Mouse (Mus musculus) thymus, postnatal 14 days (tissue): ENCODE measurements around the gene Vwa3b.

Experiments used
- DNase-seq: peaks from one replicate; pipeline ENCODE4 v3.0.0; 2021

The Vwa3b gene

GRCm38 (mm10) chr1:37130012-37130570 is 103.7 kb downstream of the Vwa3b start:
- DNase-seq: no peak

GRCm38 (mm10) chr1:37131146-37131545 is 104.8 kb downstream of the Vwa3b start:
- no peak for DNase-seq

GRCm38 (mm10) chr1:37132433-37132832 is 106.0 kb downstream of the Vwa3b start:
- no peak for DNase-seq

GRCm38 (mm10) chr1:37145966-37146365 is 119.6 kb downstream of the Vwa3b start:
- no peak for DNase-seq

GRCm38 (mm10) chr1:37149866-37150265 is 123.5 kb downstream of the Vwa3b start:
- no peak for DNase-seq

- DNase-seq: no peak
These were observed 125.5 kb downstream of the Vwa3b start for GRCm38 (mm10) chr1:37151896-37152295.

GRCm38 (mm10) chr1:37166066-37166465 is 139.7 kb downstream of the Vwa3b start:
- no peak for DNase-seq

- DNase-seq: no peak
These were observed 141.5 kb downstream of the Vwa3b start for GRCm38 (mm10) chr1:37167918-37168317.

GRCm38 (mm10) chr1:37177874-37178273 is 151.5 kb downstream of the Vwa3b start:
- no peak for DNase-seq

- DNase-seq: no peak
These were observed 153.5 kb downstream of the Vwa3b start for GRCm38 (mm10) chr1:37179852-37180251.

GRCm38 (mm10) chr1:37187050-37187449 is 160.7 kb downstream of the Vwa3b start:
- no peak for DNase-seq

- DNase-seq: no peak
These were observed 168.2 kb downstream of the Vwa3b start for GRCm38 (mm10) chr1:37194607-37195006.

- DNase-seq: no peak
These were observed 175.0 kb downstream of the Vwa3b start for GRCm38 (mm10) chr1:37201406-37201805.

GRCm38 (mm10) chr1:37207743-37208142 is 181.3 kb downstream of the Vwa3b start:
- DNase-seq: no peak

- no peak for DNase-seq
These were observed 186.0 kb downstream of the Vwa3b start for GRCm38 (mm10) chr1:37212375-37212774.

GRCm38 (mm10) chr1:37214144-37214543 is 187.7 kb downstream of the Vwa3b start, which contains the start of gene Cnga3:
Gene Cnga3, plus strand, starts transcription at chr1:37214434.
- no peak for DNase-seq

GRCm38 (mm10) chr1:37218386-37218785 is 192.0 kb downstream of the Vwa3b start:
- peak; percentile 44 for DNase-seq

- no peak for DNase-seq
These were observed 193.2 kb downstream of the Vwa3b start for GRCm38 (mm10) chr1:37219593-37219992.

- peak; percentile 16 for DNase-seq
These were observed 193.9 kb downstream of the Vwa3b start for GRCm38 (mm10) chr1:37220134-37220907.

GRCm38 (mm10) chr1:37222002-37222401 is 195.6 kb downstream of the Vwa3b start:
- no peak for DNase-seq

- no peak for DNase-seq
These were observed 204.0 kb downstream of the Vwa3b start for GRCm38 (mm10) chr1:37230404-37230803.

- DNase-seq: no peak
These were observed 204.9 kb downstream of the Vwa3b start for GRCm38 (mm10) chr1:37231295-37231701.
